Mouse (Mus musculus): ENCODE data around the gene Heg1. TPM values are rescaled to one million over a fixed set of nuclear protein-coding genes. Genes with fewer than 3 reads are reported as not detected.

The Heg1 gene
- polyA plus RNA-seq, 1 experiment from 2014 or later = 17.9 TPM

DNA sequence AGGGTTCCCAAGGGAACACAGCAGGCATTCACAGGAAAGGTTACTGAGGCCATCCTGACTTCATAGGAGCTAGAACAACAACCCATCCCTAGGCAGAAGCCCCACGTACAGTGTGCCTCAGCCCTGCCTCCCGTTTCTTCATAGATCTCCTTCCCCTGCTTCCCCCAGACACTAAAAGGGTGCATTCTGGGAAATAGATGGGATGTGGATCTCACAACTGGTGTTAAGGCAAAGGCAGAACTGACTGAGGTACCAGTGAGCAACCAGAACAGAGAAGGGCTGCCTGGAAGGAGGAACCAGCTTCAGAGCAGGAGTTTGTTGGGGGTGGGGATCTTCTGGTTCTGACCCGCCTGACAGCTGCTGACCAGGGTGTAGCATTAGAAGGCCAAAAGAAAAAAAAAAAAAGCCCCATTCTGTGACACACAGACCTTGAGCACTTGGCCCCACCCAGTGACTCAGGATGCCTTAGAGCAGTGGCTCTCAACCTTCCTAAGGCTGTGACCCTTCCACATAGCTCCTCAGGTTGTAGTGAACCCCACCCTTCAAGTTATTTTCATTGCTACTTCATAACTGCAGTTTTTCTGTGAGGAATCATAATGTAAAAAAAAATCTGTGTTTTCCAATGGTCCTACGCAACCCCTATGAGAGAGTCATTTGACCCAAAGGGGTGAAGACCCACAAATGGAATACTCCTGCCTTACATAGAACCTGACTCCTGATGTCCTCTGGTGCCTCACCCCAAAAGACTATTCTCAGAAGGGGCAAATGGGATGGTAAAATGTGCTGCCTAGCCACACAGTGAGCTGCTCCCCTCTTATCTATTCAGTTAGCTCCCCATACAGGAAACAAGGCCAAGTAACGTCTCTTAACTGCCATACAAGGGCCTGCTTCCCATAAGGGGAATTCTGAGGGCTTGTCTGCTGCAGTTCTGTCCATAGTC is 97.9 kb downstream of the Heg1 start:
- Histone ChIP-seq H3K27me3 (no peaks in the 10 kb centered on the region), H3K4me2 (replicated peaks) (no peak overlapping the region), H3K36me3 (no peaks in the 10 kb centered on the region), H3K27ac (no peak overlapping the region), H3K9me3 (no peaks in the 10 kb centered on the region), H3K9ac (no peak overlapping the region), H3K4me1 (no peaks in the 10 kb centered on the region), H3K4me3 (no peak overlapping the region)
- no peak for ATAC-seq (ENCODE audit: insufficient number of reproducible peaks, insufficient read depth, low FRiP score, low TSS enrichment)
- WGBS = 65% methylated on average over 5 of the region's 5 CpGs

DNA sequence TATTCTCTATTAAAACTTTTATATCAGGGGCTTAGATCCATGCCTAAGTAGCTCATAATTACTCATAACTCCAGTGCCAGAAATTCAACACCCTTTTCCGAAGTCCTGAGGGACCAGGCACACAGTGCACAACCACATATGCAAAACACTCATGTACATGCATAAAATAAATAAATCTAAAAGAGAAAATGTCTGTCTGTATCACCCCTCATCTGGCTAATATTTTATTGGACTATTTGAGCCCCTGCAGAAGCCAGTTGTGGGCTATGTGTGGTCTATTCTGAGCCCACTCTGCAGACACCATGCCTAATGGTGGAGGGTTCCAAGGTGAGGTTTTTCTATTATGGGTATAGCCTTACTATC is 98.5 kb downstream of the Heg1 start:
- H3K9ac ChIP-seq = no peak overlapping the region
- no peak overlapping the region for H3K27ac ChIP-seq
- no peak overlapping the region for H3K4me3 ChIP-seq
- 89% methylated on average over 1 of the region's 1 CpGs for WGBS
- H3K9me3 ChIP-seq = no peaks in the 10 kb centered on the region
- H3K36me3 ChIP-seq = no peaks in the 10 kb centered on the region
- no peaks in the 10 kb centered on the region for H3K4me1 ChIP-seq
- no peaks in the 10 kb centered on the region for H3K27me3 ChIP-seq
- no peak for ATAC-seq (ENCODE audit: insufficient number of reproducible peaks, insufficient read depth, low FRiP score, low TSS enrichment)
- H3K4me2 ChIP-seq (replicated peaks) = no peak overlapping the region

DNA sequence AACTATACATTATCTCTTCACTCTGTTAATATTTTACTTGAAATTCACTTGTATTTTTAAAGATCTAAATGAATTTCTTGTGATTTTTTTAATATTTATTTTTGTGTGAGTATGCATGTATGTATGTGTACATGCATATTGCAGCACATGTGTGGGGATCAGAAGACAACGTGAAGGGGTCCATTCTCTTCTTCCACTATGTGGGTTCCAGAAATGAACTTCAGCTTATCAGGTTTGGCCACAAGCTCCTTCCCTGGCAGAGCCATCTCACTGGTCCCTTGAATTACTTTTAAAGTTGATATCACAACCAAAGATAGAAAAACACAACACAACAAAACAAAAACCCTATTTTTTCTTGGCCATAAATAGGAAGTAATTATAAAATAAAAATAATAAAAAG is 100.4 kb downstream of the Heg1 start:
- Histone ChIP-seq H3K4me1 (no peaks in the 10 kb centered on the region), H3K4me3 (no peak overlapping the region), H3K9me3 (no peaks in the 10 kb centered on the region), H3K36me3 (no peaks in the 10 kb centered on the region), H3K27me3 (no peaks in the 10 kb centered on the region), H3K9ac (no peak overlapping the region), H3K4me2 (replicated peaks) (no peak overlapping the region), H3K27ac (no peak overlapping the region)
- no peak for ATAC-seq (ENCODE audit: insufficient number of reproducible peaks, insufficient read depth, low FRiP score, low TSS enrichment)
- WGBS = 92% methylated on average over 1 of the region's 1 CpGs

- no peak overlapping the region for H3K9ac ChIP-seq
- WGBS = 65% methylated on average over 8 of the region's 8 CpGs
- no peak for ATAC-seq (ENCODE audit: insufficient number of reproducible peaks, insufficient read depth, low FRiP score, low TSS enrichment)
- no peak overlapping the region for H3K27ac ChIP-seq
- no peaks in the 10 kb centered on the region for H3K4me1 ChIP-seq
- no peak overlapping the region for H3K4me2 ChIP-seq (replicated peaks)
- no peaks in the 10 kb centered on the region for H3K9me3 ChIP-seq
- H3K4me3 ChIP-seq = no peak overlapping the region
- no peaks in the 10 kb centered on the region for H3K27me3 ChIP-seq
- H3K36me3 ChIP-seq = no peaks in the 10 kb centered on the region
Observed at GRCm38 (mm10) chr16:33785092-33785704, 101.0 kb downstream of the Heg1 start.

- H3K27me3 ChIP-seq = no peaks in the 10 kb centered on the region
- H3K27ac ChIP-seq = no peak overlapping the region
- H3K4me2 ChIP-seq (replicated peaks) = no peak overlapping the region
- H3K4me3 ChIP-seq = no peak overlapping the region
- no peak overlapping the region for H3K9ac ChIP-seq
- H3K4me1 ChIP-seq = no peaks in the 10 kb centered on the region
- no peak for ATAC-seq (ENCODE audit: insufficient number of reproducible peaks, insufficient read depth, low FRiP score, low TSS enrichment)
- WGBS = 78% methylated on average over 7 of the region's 7 CpGs
- no peaks in the 10 kb centered on the region for H3K9me3 ChIP-seq
- no peaks in the 10 kb centered on the region for H3K36me3 ChIP-seq
Observed at GRCm38 (mm10) chr16:33786657-33787390, 102.7 kb downstream of the Heg1 start.

DNA sequence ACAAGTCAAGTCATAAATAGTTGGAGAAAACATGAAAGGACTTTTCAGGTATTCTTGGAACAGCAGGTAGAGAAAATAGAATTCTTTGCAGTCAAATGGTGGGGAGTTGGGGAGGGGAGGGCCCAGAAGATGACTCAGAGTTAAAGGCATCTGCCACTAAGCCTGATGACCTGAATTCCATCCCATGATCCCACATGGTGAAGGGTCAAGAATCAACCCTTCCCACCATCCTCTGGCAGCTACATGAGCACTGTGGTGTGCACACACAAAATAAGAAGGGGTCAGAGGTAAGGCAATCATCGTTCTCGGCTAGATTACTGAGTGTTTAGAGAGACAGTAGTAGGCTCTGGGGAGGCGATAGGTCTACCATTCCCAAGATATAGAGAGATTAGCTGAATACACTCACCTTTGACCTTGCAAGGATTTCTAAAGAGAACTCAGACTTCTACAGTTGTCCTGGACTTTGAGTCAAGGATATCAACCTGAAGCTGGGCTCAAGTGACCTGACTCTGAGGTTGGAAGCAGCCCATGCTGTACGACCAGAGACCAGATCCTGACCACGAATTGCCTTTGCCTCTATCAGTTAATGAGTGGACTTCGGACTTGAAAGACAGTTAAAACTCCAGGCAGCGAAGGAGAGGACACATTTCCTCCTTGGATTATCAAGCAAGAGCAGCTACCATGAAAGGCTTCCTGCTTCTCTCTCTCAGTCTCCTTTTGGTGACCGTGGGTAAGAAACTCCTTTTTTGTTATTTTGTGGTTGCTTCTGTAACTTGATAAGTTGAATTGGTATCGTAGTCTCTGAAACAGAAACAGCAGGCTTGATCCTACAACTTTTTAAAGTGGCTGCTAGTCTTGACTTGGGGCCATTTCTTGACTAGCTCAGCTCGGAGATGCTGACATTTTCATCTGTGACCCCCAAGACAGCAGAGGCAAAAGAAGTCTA is 109.9 kb downstream of the Heg1 start, which contains the start of gene Muc13:
Gene Muc13, plus strand, starts transcription at position 192 of the 946 bp plus-strand sequence.
- no peak within 1 kb of the TSS for H3K9ac ChIP-seq
- H3K4me3 ChIP-seq = no peak within 1 kb of the TSS
- no peaks in the 10 kb centered on the region for H3K4me1 ChIP-seq
- no peak for ATAC-seq (ENCODE audit: insufficient number of reproducible peaks, insufficient read depth, low FRiP score, low TSS enrichment)
- H3K27me3 ChIP-seq = no peaks in the 10 kb centered on the region
- no peak within 1 kb of the TSS for H3K27ac ChIP-seq
- H3K36me3 ChIP-seq = no peaks in the 10 kb centered on the region
- H3K9me3 ChIP-seq = no peaks in the 10 kb centered on the region
- WGBS = 81% methylated on average over 10 of the region's 10 CpGs
- no peak within 1 kb of the TSS for H3K4me2 ChIP-seq (replicated peaks)

- whole genome bisulfite sequencing = 75% methylated on average over 4 of the region's 4 CpGs
- Histone ChIP-seq H3K4me3 (no peak overlapping the region), H3K27ac (no peak overlapping the region), H3K9ac (no peak overlapping the region), H3K27me3 (no peaks in the 10 kb centered on the region), H3K36me3 (no peaks in the 10 kb centered on the region), H3K9me3 (no peaks in the 10 kb centered on the region), H3K4me1 (no peaks in the 10 kb centered on the region), H3K4me2 (replicated peaks) (no peak overlapping the region)
- ATAC-seq (ENCODE audit: insufficient number of reproducible peaks, insufficient read depth, low FRiP score, low TSS enrichment) = no peak
Observed at GRCm38 (mm10) chr16:33795106-33795505, 110.9 kb downstream of the Heg1 start.

- Histone ChIP-seq H3K9me3 (no peaks in the 10 kb centered on the region), H3K4me1 (no peaks in the 10 kb centered on the region), H3K9ac (no peak overlapping the region), H3K4me2 (replicated peaks) (no peak overlapping the region), H3K27ac (no peak overlapping the region), H3K27me3 (no peaks in the 10 kb centered on the region), H3K36me3 (no peaks in the 10 kb centered on the region), H3K4me3 (no peak overlapping the region)
- ATAC-seq (ENCODE audit: insufficient number of reproducible peaks, insufficient read depth, low FRiP score, low TSS enrichment) = no peak
- 84% methylated on average over 6 of the region's 6 CpGs for WGBS
Observed at GRCm38 (mm10) chr16:33795887-33796286, 111.7 kb downstream of the Heg1 start.

DNA sequence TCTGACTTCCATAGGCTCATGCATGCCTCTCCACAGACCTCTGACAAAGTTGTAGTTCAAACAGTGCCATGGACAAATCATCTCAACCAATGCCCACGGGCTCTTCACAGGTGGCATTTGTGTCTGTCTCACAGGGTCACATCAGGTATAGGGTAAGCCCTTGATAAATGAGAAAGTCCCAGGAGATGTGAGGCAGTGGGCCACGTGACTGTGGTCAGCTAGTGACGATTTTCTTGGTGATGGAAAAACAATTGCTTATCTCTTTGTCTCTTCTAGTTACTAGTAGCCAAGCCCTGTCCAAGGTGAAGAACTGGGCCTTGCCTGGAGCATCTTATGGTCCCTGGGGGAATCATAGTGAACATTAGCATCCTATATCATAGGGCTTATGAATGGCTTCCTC is 112.6 kb downstream of the Heg1 start:
- no peaks in the 10 kb centered on the region for H3K4me1 ChIP-seq
- H3K27me3 ChIP-seq = no peaks in the 10 kb centered on the region
- H3K9me3 ChIP-seq = no peaks in the 10 kb centered on the region
- WGBS = 91% methylated on average over 3 of the region's 3 CpGs
- no peaks in the 10 kb centered on the region for H3K36me3 ChIP-seq
- H3K4me2 ChIP-seq (replicated peaks) = no peak overlapping the region
- no peak overlapping the region for H3K9ac ChIP-seq
- H3K4me3 ChIP-seq = no peak overlapping the region
- no peak for ATAC-seq (ENCODE audit: insufficient number of reproducible peaks, insufficient read depth, low FRiP score, low TSS enrichment)
- no peak overlapping the region for H3K27ac ChIP-seq

GRCm38 (mm10) chr16:33797860-33798259 is 113.7 kb downstream of the Heg1 start:
- H3K27me3 ChIP-seq = no peaks in the 10 kb centered on the region
- WGBS = 42% methylated on average over 5 of the region's 5 CpGs
- no peak overlapping the region for H3K27ac ChIP-seq
- ATAC-seq (ENCODE audit: insufficient number of reproducible peaks, insufficient read depth, low FRiP score, low TSS enrichment) = no peak
- H3K9me3 ChIP-seq = no peaks in the 10 kb centered on the region
- no peak overlapping the region for H3K4me2 ChIP-seq (replicated peaks)
- H3K36me3 ChIP-seq = no peaks in the 10 kb centered on the region
- H3K4me1 ChIP-seq = no peaks in the 10 kb centered on the region
- H3K4me3 ChIP-seq = no peak overlapping the region
- no peak overlapping the region for H3K9ac ChIP-seq

DNA sequence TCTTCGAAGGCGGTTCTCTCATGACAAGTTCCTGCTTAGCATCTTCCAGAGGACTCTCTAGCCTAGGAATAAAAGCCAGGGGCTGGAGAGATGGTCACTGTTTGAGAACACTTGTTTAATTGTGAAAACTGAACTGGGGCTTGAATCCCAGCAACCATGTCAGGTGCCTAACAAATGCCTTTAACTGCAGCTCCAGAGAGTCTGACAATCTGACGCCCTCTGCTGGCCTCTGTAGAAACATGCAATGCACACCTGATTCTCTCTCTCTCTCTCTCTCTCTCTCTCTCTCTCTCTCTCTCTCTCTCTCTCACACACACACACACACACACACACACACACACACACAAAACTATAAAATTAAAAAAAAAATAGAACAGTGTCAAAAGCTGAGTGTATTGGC is 125.8 kb downstream of the Heg1 start:
- Histone ChIP-seq H3K36me3 (no peaks in the 10 kb centered on the region), H3K27ac (no peak overlapping the region), H3K4me2 (replicated peaks) (no peak overlapping the region), H3K9ac (no peak overlapping the region), H3K4me3 (no peak overlapping the region), H3K9me3 (no peaks in the 10 kb centered on the region), H3K4me1 (no peaks in the 10 kb centered on the region), H3K27me3 (no peaks in the 10 kb centered on the region)
- 66% methylated on average over 3 of the region's 3 CpGs for WGBS
- no peak for ATAC-seq (ENCODE audit: insufficient number of reproducible peaks, insufficient read depth, low FRiP score, low TSS enrichment)
